Mouse (Mus musculus): Measurements from ENCODE around the gene Ccpg1os. TPM values are rescaled to one million over a fixed set of nuclear protein-coding genes. Genes with fewer than 3 reads are reported as not detected.

Gene Ccpg1os
- polyA plus RNA-seq, 1 experiment from 2014 or later, result 4.4 TPM

- no peak for ATAC-seq
- WGBS (ENCODE audit: insufficient replicate concordance), result 71% methylated on average over 6 of the region's 6 CpGs
- Histone ChIP-seq H3K9me3 (replicated peaks) (no peaks in the 10 kb centered on the region), H3K4me1 (no peaks in the 10 kb centered on the region), H3K27ac (no peak overlapping the region), H3K4me3 (no peak overlapping the region), H3K4me2 (no peak overlapping the region), H3K9ac (no peak overlapping the region), H3K36me3 (peaks cover 11% of the 10 kb centered on the region), H3K27me3 (replicated peaks) (no peaks in the 10 kb centered on the region)
Observed at GRCm38 (mm10) chr9:73005106-73005505, 19.9 kb upstream of the Ccpg1os start.

- no peaks in the 10 kb centered on the region for H3K27me3 ChIP-seq (replicated peaks)
- no peaks in the 10 kb centered on the region for H3K4me1 ChIP-seq
- H3K9ac ChIP-seq, result no peak overlapping the region
- H3K4me2 ChIP-seq, result no peak overlapping the region
- H3K4me3 ChIP-seq, result no peak overlapping the region
- 88% methylated on average over 8 of the region's 8 CpGs for WGBS (ENCODE audit: insufficient replicate concordance)
- ATAC-seq, result no peak
- no peaks in the 10 kb centered on the region for H3K9me3 ChIP-seq (replicated peaks)
- H3K27ac ChIP-seq, result no peak overlapping the region
- H3K36me3 ChIP-seq, result peaks cover 8% of the 10 kb centered on the region
Observed at GRCm38 (mm10) chr9:73004076-73004475, 18.9 kb upstream of the Ccpg1os start.

- peaks cover 8% of the 10 kb centered on the region for H3K36me3 ChIP-seq
- ATAC-seq, result no peak
- no peak overlapping the region for H3K4me2 ChIP-seq
- no peaks in the 10 kb centered on the region for H3K9me3 ChIP-seq (replicated peaks)
- H3K9ac ChIP-seq, result no peak overlapping the region
- WGBS (ENCODE audit: insufficient replicate concordance), result 60% methylated on average over 3 of the region's 3 CpGs
- no peak overlapping the region for H3K27ac ChIP-seq
- no peaks in the 10 kb centered on the region for H3K4me1 ChIP-seq
- no peak overlapping the region for H3K4me3 ChIP-seq
- no peaks in the 10 kb centered on the region for H3K27me3 ChIP-seq (replicated peaks)
Observed at GRCm38 (mm10) chr9:73002177-73002576, 17.0 kb upstream of the Ccpg1os start.

GRCm38 (mm10) chr9:73001314-73002011 lies 16.3 kb upstream of the Ccpg1os start:
- Histone ChIP-seq H3K4me2 (no peak overlapping the region), H3K9me3 (replicated peaks) (no peaks in the 10 kb centered on the region), H3K4me3 (no peak overlapping the region), H3K9ac (no peak overlapping the region), H3K27ac (no peak overlapping the region), H3K4me1 (no peaks in the 10 kb centered on the region), H3K27me3 (replicated peaks) (no peaks in the 10 kb centered on the region), H3K36me3 (peaks cover 8% of the 10 kb centered on the region)
- no peak for ATAC-seq
- WGBS (ENCODE audit: insufficient replicate concordance), result 65% methylated on average over 13 of the region's 13 CpGs

- Histone ChIP-seq H3K9ac (no peak overlapping the region), H3K4me2 (no peak overlapping the region), H3K36me3 (no peaks in the 10 kb centered on the region), H3K9me3 (replicated peaks) (no peaks in the 10 kb centered on the region), H3K4me3 (no peak overlapping the region), H3K27ac (no peak overlapping the region), H3K4me1 (no peaks in the 10 kb centered on the region), H3K27me3 (replicated peaks) (no peaks in the 10 kb centered on the region)
- ATAC-seq, result no peak
- WGBS (ENCODE audit: insufficient replicate concordance), result 66% methylated on average over 2 of the region's 2 CpGs
Observed at GRCm38 (mm10) chr9:73000487-73000886, 15.3 kb upstream of the Ccpg1os start.

- no peaks in the 10 kb centered on the region for H3K9me3 ChIP-seq (replicated peaks)
- no peak overlapping the region for H3K4me3 ChIP-seq
- WGBS (ENCODE audit: insufficient replicate concordance), result 67% methylated on average over 7 of the region's 7 CpGs
- H3K36me3 ChIP-seq, result no peaks in the 10 kb centered on the region
- H3K27me3 ChIP-seq (replicated peaks), result no peaks in the 10 kb centered on the region
- no peak overlapping the region for H3K9ac ChIP-seq
- no peak overlapping the region for H3K4me2 ChIP-seq
- no peak for ATAC-seq
- H3K4me1 ChIP-seq, result no peaks in the 10 kb centered on the region
- no peak overlapping the region for H3K27ac ChIP-seq
Observed at GRCm38 (mm10) chr9:72996806-72997205, 11.6 kb upstream of the Ccpg1os start.

- ATAC-seq, result no peak
Observed at GRCm38 (mm10) chr9:72996167-72996566, 11.0 kb upstream of the Ccpg1os start.

GRCm38 (mm10) chr9:72992576-72992975 lies 7.4 kb upstream of the Ccpg1os start:
- Histone ChIP-seq H3K9ac (no peak overlapping the region), H3K9me3 (replicated peaks) (no peaks in the 10 kb centered on the region), H3K27me3 (replicated peaks) (no peaks in the 10 kb centered on the region), H3K4me2 (no peak overlapping the region), H3K4me1 (no peaks in the 10 kb centered on the region), H3K27ac (no peak overlapping the region), H3K4me3 (no peak overlapping the region), H3K36me3 (no peaks in the 10 kb centered on the region)
- no peak for ATAC-seq
- WGBS (ENCODE audit: insufficient replicate concordance), result 73% methylated on average over 5 of the region's 5 CpGs

More at GRCm38 (mm10) chr9:72996167-72996566, 11.0 kb upstream of the Ccpg1os start:
- no peaks in the 10 kb centered on the region for H3K27me3 ChIP-seq (replicated peaks)
- H3K4me3 ChIP-seq, result no peak overlapping the region
- H3K4me1 ChIP-seq, result no peaks in the 10 kb centered on the region
- no peak overlapping the region for H3K4me2 ChIP-seq
- H3K36me3 ChIP-seq, result no peaks in the 10 kb centered on the region
- H3K9ac ChIP-seq, result no peak overlapping the region
- H3K27ac ChIP-seq, result no peak overlapping the region
- no peaks in the 10 kb centered on the region for H3K9me3 ChIP-seq (replicated peaks)

GRCm38 (mm10) chr9:72991420-72991819 lies 6.2 kb upstream of the Ccpg1os start:
- Histone ChIP-seq H3K4me1 (peaks cover 3% of the 10 kb centered on the region), H3K4me3 (no peak overlapping the region), H3K27me3 (replicated peaks) (no peaks in the 10 kb centered on the region), H3K9ac (no peak overlapping the region), H3K4me2 (no peak overlapping the region), H3K27ac (no peak overlapping the region), H3K36me3 (no peaks in the 10 kb centered on the region), H3K9me3 (replicated peaks) (no peaks in the 10 kb centered on the region)
- ATAC-seq, result no peak
- 87% methylated on average over 2 of the region's 2 CpGs for WGBS (ENCODE audit: insufficient replicate concordance)

GRCm38 (mm10) chr9:72988706-72989105 lies 3.5 kb upstream of the Ccpg1os start:
- Histone ChIP-seq H3K27me3 (replicated peaks) (no peaks in the 10 kb centered on the region), H3K4me1 (peaks cover 19% of the 10 kb centered on the region), H3K36me3 (no peaks in the 10 kb centered on the region), H3K27ac (no peak overlapping the region), H3K4me3 (no peak overlapping the region), H3K4me2 (no peak overlapping the region), H3K9me3 (replicated peaks) (no peaks in the 10 kb centered on the region), H3K9ac (no peak overlapping the region)
- no peak for ATAC-seq
- WGBS (ENCODE audit: insufficient replicate concordance), result 81% methylated on average over 5 of the region's 5 CpGs

GRCm38 (mm10) chr9:72987703-72988102 lies 2.5 kb upstream of the Ccpg1os start:
- H3K9ac ChIP-seq, result no peak overlapping the region
- H3K4me3 ChIP-seq, result no peak overlapping the region
- no peaks in the 10 kb centered on the region for H3K27me3 ChIP-seq (replicated peaks)
- no peaks in the 10 kb centered on the region for H3K9me3 ChIP-seq (replicated peaks)
- no peak overlapping the region for H3K27ac ChIP-seq
- WGBS (ENCODE audit: insufficient replicate concordance), result 38% methylated on average over 3 of the region's 3 CpGs
- no peak for ATAC-seq
- H3K4me1 ChIP-seq, result peaks cover 19% of the 10 kb centered on the region
- H3K36me3 ChIP-seq, result no peaks in the 10 kb centered on the region
- no peak overlapping the region for H3K4me2 ChIP-seq

GRCm38 (mm10) chr9:72983066-72983465 lies 2.1 kb downstream of the Ccpg1os start:
- Histone ChIP-seq H3K4me2 (no peak overlapping the region), H3K4me3 (no peak overlapping the region), H3K27ac (no peak overlapping the region), H3K9ac (no peak overlapping the region), H3K4me1 (peaks cover 19% of the 10 kb centered on the region), H3K27me3 (replicated peaks) (no peaks in the 10 kb centered on the region), H3K36me3 (no peaks in the 10 kb centered on the region), H3K9me3 (replicated peaks) (no peaks in the 10 kb centered on the region)
- no peak for ATAC-seq
- 45% methylated on average over 2 of the region's 2 CpGs for WGBS (ENCODE audit: insufficient replicate concordance)

GRCm38 (mm10) chr9:72975242-72975641 lies 9.9 kb downstream of the Ccpg1os start:
- H3K4me1 ChIP-seq, result no peaks in the 10 kb centered on the region
- H3K9me3 ChIP-seq (replicated peaks), result no peaks in the 10 kb centered on the region
- no peaks in the 10 kb centered on the region for H3K27me3 ChIP-seq (replicated peaks)
- ATAC-seq, result no peak
- H3K27ac ChIP-seq, result no peak overlapping the region
- no peaks in the 10 kb centered on the region for H3K36me3 ChIP-seq
- no peak overlapping the region for H3K9ac ChIP-seq
- no peak overlapping the region for H3K4me2 ChIP-seq
- 65% methylated on average over 1 of the region's 1 CpGs for WGBS (ENCODE audit: insufficient replicate concordance)
- no peak overlapping the region for H3K4me3 ChIP-seq

All from liver, embryonic 12.5 days (tissue).